Mouse (Mus musculus) liver, embryonic 14.5 days (tissue): ENCODE measurements around the gene M6pr. TPM values are rescaled to one million over a fixed set of nuclear protein-coding genes. Genes with fewer than 3 reads are reported as not detected.

Source experiments
- ATAC-seq: fragments of 200-750 bp; cut with Nextera tagmentation; 2 replicates; pipeline ENCODE4 v1.8.0; 2017; ENCODE audit warnings: moderate number of reproducible peaks, mild to moderate bottlenecking, moderate library complexity; ENCODE audit not compliant: insufficient read depth
- DNase-seq, 3 experiments: peaks; one replicate each; pipeline ENCODE4 v3.0.0-alpha.2; 2012 to 2013; ENCODE audit warnings: low read depth in 3 of 3, low spot score in 3 of 3
- H3K27ac ChIP-seq: fragments of 300-500 bp; sonication (generic); 2 replicates; pipeline ENCODE4 v1.5.1; 2014; ENCODE audit warnings: moderate library complexity, mild to moderate bottlenecking, control low read depth, inconsistent platforms
- H3K27me3 ChIP-seq: fragments of 300-500 bp; sonication (generic); 2 replicates; pipeline ENCODE4 v1.6.1; 2014; ENCODE audit warnings: mild to moderate bottlenecking, low read length, moderate library complexity; ENCODE audit not compliant: control insufficient read depth, insufficient read depth
- H3K36me3 ChIP-seq: fragments of 300-500 bp; sonication (generic); replicated peaks from 2 replicates; pipeline ENCODE4 v1.6.1; 2014; ENCODE audit warnings: low read depth; ENCODE audit not compliant: control insufficient read depth, insufficient read depth
- H3K4me1 ChIP-seq, 2 experiments: fragments of 200-500 bp in 1 of 2; fragments of 300-500 bp in 1 of 2; sonication (generic) in 1 of 2; replicated peaks; 2 replicates each; pipeline ENCODE4 v1.6.1; 2012 to 2014; ENCODE audit warnings: antibody characterized with exemption in 1 of 2, inconsistent platforms in 1 of 2, low read length in 1 of 2; ENCODE audit not compliant: control insufficient read depth in 2 of 2, insufficient read depth in 2 of 2
- H3K4me2 ChIP-seq: fragments of 300-500 bp; sonication (generic); 2 replicates; pipeline ENCODE4 v1.6.1; 2014; ENCODE audit warnings: low read depth, mild to moderate bottlenecking, control low read depth, moderate library complexity
- H3K4me3 ChIP-seq, 2 experiments: fragments of 200-500 bp in 1 of 2; fragments of 300-500 bp in 1 of 2; sonication (generic) in 1 of 2; 2 replicates each; pipeline ENCODE4 v1.5.1; 2012 to 2014; ENCODE audit warnings: low read depth in 2 of 2, low read length in 2 of 2, mild to moderate bottlenecking in 2 of 2, control low read depth in 1 of 2, inconsistent platforms in 1 of 2, moderate library complexity in 1 of 2; ENCODE audit not compliant: insufficient read depth in 1 of 2
- H3K9ac ChIP-seq: fragments of 300-500 bp; sonication (generic); replicated peaks from 2 replicates; pipeline ENCODE4 v1.6.1; 2014; ENCODE audit warnings: mild to moderate bottlenecking, control low read depth, moderate library complexity
- H3K9me3 ChIP-seq: fragments of 300-500 bp; sonication (generic); 2 replicates; pipeline ENCODE4 v1.6.1; 2016; ENCODE audit warnings: low read length, mixed read lengths; ENCODE audit not compliant: control insufficient read depth
- CTCF ChIP-seq: IDR thresholded peaks from 2 replicates; pipeline ENCODE4 v1.5.1; 2016; ENCODE audit warnings: antibody characterized with exemption, low read depth, control low read depth
- EP300 ChIP-seq: IDR thresholded peaks from 2 replicates; pipeline ENCODE4 v1.6.1; 2016; ENCODE audit warnings: antibody characterized with exemption, low read depth
- WGBS: fragments of 180-500 bp; shearing (Covaris S2); extraction: QIAGEN DNeasy Blood & Tissue Kit; methylation state at CpG from one replicate; pipeline ENCODE4 v1.1.7; 2014; ENCODE audit not compliant: insufficient replicate concordance; 5-methylcytosine and 5-hydroxymethylcytosine counted together
- polyA plus RNA-seq, 2 experiments: library from polyadenylated mRNA; depleted of rRNA in 1 of 2; stranded (reverse) in 1 of 2; unstranded in 1 of 2; fragments of >200 nt; fragmentation: Nextera tagmentation in 1 of 2; extraction: Ambion mirVana in 1 of 2; gene quantifications; 2 replicates each; pipeline versions ENCODE4 v1.2.1 to v1.2.3; 2012 to 2014

Gene M6pr
- polyA plus RNA-seq, 2 experiments: 48.1 to 84.2 TPM

GRCm38 (mm10) chr6:122302121-122302520 lies 6.4 kb upstream of the M6pr start:
- Histone ChIP-seq H3K36me3 (no peaks in the 10 kb centered on the region), H3K27me3 (no peaks in the 10 kb centered on the region), H3K27ac (no peak overlapping the region), H3K4me2 (no peak overlapping the region), H3K4me1 (peaks cover 0 to 3% of the 10 kb centered on the region in 2 experiments; a peak in 1 of 4 replicates), H3K9me3 (no peaks in the 10 kb centered on the region), H3K9ac (no peak overlapping the region), H3K4me3 (no peak overlapping the region)
- ATAC-seq (no peak), DNase-seq (no peak)
- 58% methylated on average over 1 of the region's 1 CpGs for WGBS
- TF ChIP-seq EP300: no peak
- TF ChIP-seq CTCF: no peak

- peaks cover 0 to 3% of the 10 kb centered on the region in 2 experiments; a peak in 1 of 4 replicates for H3K4me1 ChIP-seq
- WGBS: 54% methylated on average over 4 of the region's 4 CpGs
- H3K27ac ChIP-seq: no peak overlapping the region
- no peak for ATAC-seq
- H3K4me2 ChIP-seq: no peak overlapping the region
- no peaks in the 10 kb centered on the region for H3K36me3 ChIP-seq
- TF ChIP-seq EP300 (no peak), CTCF (no peak)
- no peaks in the 10 kb centered on the region for H3K27me3 ChIP-seq
- no peak for DNase-seq
- no peak overlapping the region for H3K9ac ChIP-seq
- H3K4me3 ChIP-seq: no peak overlapping the region
- H3K9me3 ChIP-seq: no peaks in the 10 kb centered on the region
Observed at GRCm38 (mm10) chr6:122302661-122303060, 5.9 kb upstream of the M6pr start.

GRCm38 (mm10) chr6:122303526-122303925 lies 5.0 kb upstream of the M6pr start:
- TF ChIP-seq EP300 (no peak), CTCF (no peak)
- H3K4me2 ChIP-seq: no peak overlapping the region

GRCm38 (mm10) chr6:122304355-122304754 lies 4.2 kb upstream of the M6pr start:
- no peaks in the 10 kb centered on the region for H3K27me3 ChIP-seq
- no peak overlapping the region for H3K4me2 ChIP-seq
- H3K9ac ChIP-seq: no peak overlapping the region
- H3K27ac ChIP-seq: no peak overlapping the region
- H3K9me3 ChIP-seq: no peaks in the 10 kb centered on the region
- WGBS: 27% methylated on average over 6 of the region's 6 CpGs
- no peaks in the 10 kb centered on the region for H3K36me3 ChIP-seq
- TF ChIP-seq CTCF (peak; percentile 90), EP300 (no peak)
- DNase-seq: peak; percentile 45 to 57 (median 48)
- no peak for ATAC-seq
- no peak overlapping the region for H3K4me3 ChIP-seq
- peaks cover 3 to 6% of the 10 kb centered on the region in 2 experiments; a peak in 3 of 4 replicates for H3K4me1 ChIP-seq

More at GRCm38 (mm10) chr6:122303526-122303925, 5.0 kb upstream of the M6pr start:
- H3K4me1 ChIP-seq: peaks cover 3 to 6% of the 10 kb centered on the region in 2 experiments; a peak in 3 of 4 replicates
- H3K27me3 ChIP-seq: no peaks in the 10 kb centered on the region
- no peaks in the 10 kb centered on the region for H3K9me3 ChIP-seq
- no peak overlapping the region for H3K27ac ChIP-seq
- no peak for DNase-seq
- no peak overlapping the region for H3K4me3 ChIP-seq
- no peak for ATAC-seq
- H3K9ac ChIP-seq: no peak overlapping the region
- 51% methylated on average over 9 of the region's 9 CpGs for WGBS
- no peaks in the 10 kb centered on the region for H3K36me3 ChIP-seq

GRCm38 (mm10) chr6:122304790-122305555 lies 3.5 kb upstream of the M6pr start:
- DNase-seq: no peak
- no peak overlapping the region for H3K27ac ChIP-seq
- 68% methylated on average over 12 of the region's 12 CpGs for WGBS
- no peaks in the 10 kb centered on the region for H3K36me3 ChIP-seq
- no peaks in the 10 kb centered on the region for H3K27me3 ChIP-seq
- H3K4me2 ChIP-seq: no peak overlapping the region
- no peak overlapping the region for H3K4me3 ChIP-seq
- H3K9me3 ChIP-seq: no peaks in the 10 kb centered on the region
- no peak for ATAC-seq
- H3K4me1 ChIP-seq: peaks cover 3% of the 10 kb centered on the region in 2 experiments; a peak in 3 of 4 replicates
- H3K9ac ChIP-seq: no peak overlapping the region
- no peak for TF ChIP-seq CTCF
- TF ChIP-seq EP300: no peak
